Mouse (Mus musculus) heart, embryonic 15.5 days (tissue): ENCODE results near the gene Bckdha. TPM values are rescaled to one million over a fixed set of nuclear protein-coding genes. Genes with fewer than 3 reads are reported as not detected.

Experiments used
- ATAC-seq: fragments of 200-750 bp; cut with Nextera tagmentation; replicated peaks from 2 replicates; pipeline ENCODE4 v1.8.0; 2017; ENCODE audit warnings: low read depth, moderate TSS enrichment; ENCODE audit not compliant: insufficient number of reproducible peaks, insufficient read depth, low FRiP score
- H3K27ac ChIP-seq: fragments of 300-500 bp; sonication (generic); 2 replicates; pipeline ENCODE4 v1.5.1; 2015; ENCODE audit warnings: mild to moderate bottlenecking, inconsistent platforms
- H3K27me3 ChIP-seq: fragments of 300-500 bp; sonication (generic); 2 replicates; pipeline ENCODE4 v1.6.1; 2015; ENCODE audit warnings: inconsistent platforms
- H3K36me3 ChIP-seq: fragments of 300-500 bp; sonication (generic); 2 replicates; pipeline ENCODE4 v1.6.1; 2015; ENCODE audit warnings: mild to moderate bottlenecking, inconsistent platforms
- H3K4me1 ChIP-seq: fragments of 300-500 bp; sonication (generic); replicated peaks from 2 replicates; pipeline ENCODE4 v1.6.1; 2015; ENCODE audit warnings: inconsistent platforms
- H3K4me2 ChIP-seq: fragments of 300-500 bp; sonication (generic); 2 replicates; pipeline ENCODE4 v1.6.1; 2015; ENCODE audit warnings: inconsistent platforms, mild to moderate bottlenecking, moderate library complexity
- H3K4me3 ChIP-seq: fragments of 300-500 bp; sonication (generic); 2 replicates; pipeline ENCODE4 v1.5.1; 2015; ENCODE audit warnings: mild to moderate bottlenecking, inconsistent platforms
- H3K9ac ChIP-seq: fragments of 300-500 bp; sonication (generic); 2 replicates; pipeline ENCODE4 v1.6.1; 2015; ENCODE audit warnings: mild to moderate bottlenecking, inconsistent platforms
- H3K9me3 ChIP-seq: fragments of 300-500 bp; sonication (generic); replicated peaks from 2 replicates; pipeline ENCODE4 v1.6.1; 2016; ENCODE audit warnings: inconsistent platforms
- WGBS: fragments of 180-500 bp; shearing (Covaris S2); methylation state at CpG from one replicate; pipeline ENCODE4 v1.1.7; 2015; ENCODE audit warnings: mixed read lengths; 5-methylcytosine and 5-hydroxymethylcytosine counted together
- polyA plus RNA-seq: library from polyadenylated mRNA; unstranded; fragments of >200 nt; fragmentation: Nextera tagmentation; extraction: Ambion mirVana; gene quantifications from 2 replicates; pipeline ENCODE4 v1.2.1, GENCODE M21; 2015

Gene Bckdha
- polyA plus RNA-seq, 1 experiment from 2014 or later, result 58.5 TPM

GRCm38 (mm10) chr7:25680514-25681258, 21.9 kb upstream of the Bckdha start, which contains the start of gene B9d2:
Gene B9d2 (plus strand): TSS chr7:25680780.
- WGBS, result under 1% methylated on average over 46 of the region's 46 CpGs

GRCm38 (mm10) chr7:25679971-25680370, 21.2 kb upstream of the Bckdha start:
- no peaks in the 10 kb centered on the region for H3K9me3 ChIP-seq
- peak overlapping the region; percentile 90 for H3K4me3 ChIP-seq
- H3K4me1 ChIP-seq, result peaks cover 36% of the 10 kb centered on the region
- peak overlapping the region; percentile 66 for H3K4me2 ChIP-seq
- no peak for ATAC-seq
- H3K36me3 ChIP-seq, result no peaks in the 10 kb centered on the region
- H3K27ac ChIP-seq, result peak overlapping the region; percentile 96
- peaks cover 8% of the 10 kb centered on the region for H3K27me3 ChIP-seq
- peak overlapping the region; percentile 74 for H3K9ac ChIP-seq
- WGBS, result 4% methylated on average over 6 of the region's 6 CpGs

More at GRCm38 (mm10) chr7:25680514-25681258, 21.9 kb upstream of the Bckdha start, which contains the start of gene B9d2:
- H3K4me2 ChIP-seq, result peak within 1 kb of the TSS; percentile 66
- H3K4me1 ChIP-seq, result peaks cover 31% of the 10 kb centered on the region
- peak within 1 kb of the TSS; percentile 90 for H3K4me3 ChIP-seq
- H3K27me3 ChIP-seq, result peaks cover under 1% of the 10 kb centered on the region
- ATAC-seq, result peak; percentile 96
- H3K27ac ChIP-seq, result peak within 1 kb of the TSS; percentile 96
- no peaks in the 10 kb centered on the region for H3K36me3 ChIP-seq
- peak within 1 kb of the TSS; percentile 74 for H3K9ac ChIP-seq
- no peaks in the 10 kb centered on the region for H3K9me3 ChIP-seq

GRCm38 (mm10) chr7:25677013-25677412, 18.2 kb upstream of the Bckdha start:
- Histone ChIP-seq H3K9ac (no peak overlapping the region), H3K4me3 (no peak overlapping the region), H3K4me2 (no peak overlapping the region), H3K4me1 (peaks cover 38% of the 10 kb centered on the region), H3K36me3 (no peaks in the 10 kb centered on the region), H3K27ac (peak overlapping the region; percentile 44), H3K9me3 (no peaks in the 10 kb centered on the region), H3K27me3 (peaks cover 28% of the 10 kb centered on the region)
- WGBS, result 87% methylated on average over 7 of the region's 7 CpGs
- ATAC-seq, result no peak

- H3K4me3 ChIP-seq, result no peak overlapping the region
- no peaks in the 10 kb centered on the region for H3K9me3 ChIP-seq
- H3K4me2 ChIP-seq, result no peak overlapping the region
- peak overlapping the region; percentile 44 for H3K27ac ChIP-seq
- no peaks in the 10 kb centered on the region for H3K36me3 ChIP-seq
- 0 out of 2 replicates have a peak, but pooled peaks have one; percentile 6 for ATAC-seq
- no peak overlapping the region for H3K9ac ChIP-seq
- 37% methylated on average over 15 of the region's 15 CpGs for WGBS
- peaks cover 28% of the 10 kb centered on the region for H3K27me3 ChIP-seq
- peaks cover 33% of the 10 kb centered on the region for H3K4me1 ChIP-seq
Observed at GRCm38 (mm10) chr7:25676085-25676781, 17.5 kb upstream of the Bckdha start.

- Histone ChIP-seq H3K4me2 (peak overlapping the region; percentile 63; the same call in 1 of the 2 replicates), H3K27me3 (peaks cover 28% of the 10 kb centered on the region), H3K9me3 (no peaks in the 10 kb centered on the region), H3K4me1 (peaks cover 31% of the 10 kb centered on the region), H3K9ac (no peak overlapping the region), H3K36me3 (no peaks in the 10 kb centered on the region), H3K27ac (no peak overlapping the region), H3K4me3 (peak overlapping the region; percentile 42; the same call in 1 of the 2 replicates)
- WGBS, result 43% methylated on average over 6 of the region's 6 CpGs
- ATAC-seq, result no peak
Observed at GRCm38 (mm10) chr7:25675405-25675804, 16.6 kb upstream of the Bckdha start.

- no peak for ATAC-seq
- Histone ChIP-seq H3K27ac (no peak within 1 kb of the TSS), H3K27me3 (peaks cover 28% of the 10 kb centered on the region), H3K4me2 (peak within 1 kb of the TSS; percentile 63), H3K36me3 (no peaks in the 10 kb centered on the region), H3K4me3 (peak within 1 kb of the TSS; percentile 42), H3K9me3 (no peaks in the 10 kb centered on the region), H3K4me1 (peaks cover 25% of the 10 kb centered on the region), H3K9ac (peak within 1 kb of the TSS; percentile 39)
- 4% methylated on average over 29 of the region's 29 CpGs for WGBS
Observed at GRCm38 (mm10) chr7:25674719-25675300, 16.0 kb upstream of the Bckdha start, which contains the start of gene Tmem91. Gene Tmem91 (minus strand): TSS chr7:25675166.

- Histone ChIP-seq H3K27ac (no peak overlapping the region), H3K36me3 (no peaks in the 10 kb centered on the region), H3K4me1 (peaks cover 25% of the 10 kb centered on the region), H3K4me3 (peak overlapping the region; percentile 42; the same call in 1 of the 2 replicates), H3K9ac (no peak overlapping the region), H3K9me3 (no peaks in the 10 kb centered on the region), H3K4me2 (peak overlapping the region; percentile 63; the same call in 1 of the 2 replicates), H3K27me3 (peaks cover 28% of the 10 kb centered on the region)
- 28% methylated on average over 9 of the region's 9 CpGs for WGBS
- ATAC-seq, result no peak
Observed at GRCm38 (mm10) chr7:25674297-25674696, 15.5 kb upstream of the Bckdha start.

GRCm38 (mm10) chr7:25672442-25672841, 13.7 kb upstream of the Bckdha start:
- Histone ChIP-seq H3K4me2 (no peak overlapping the region), H3K27ac (no peak overlapping the region), H3K4me3 (no peak overlapping the region), H3K4me1 (peaks cover 25% of the 10 kb centered on the region), H3K27me3 (peaks cover 28% of the 10 kb centered on the region), H3K9me3 (no peaks in the 10 kb centered on the region), H3K9ac (no peak overlapping the region), H3K36me3 (peaks cover 12% of the 10 kb centered on the region; the same call in 1 of the 2 replicates)
- ATAC-seq, result no peak
- 51% methylated on average over 4 of the region's 4 CpGs for WGBS

- Histone ChIP-seq H3K27me3 (peaks cover 28% of the 10 kb centered on the region), H3K9ac (no peak overlapping the region), H3K36me3 (peaks cover 12% of the 10 kb centered on the region; the same call in 1 of the 2 replicates), H3K4me2 (no peak overlapping the region), H3K4me1 (peaks cover 21% of the 10 kb centered on the region), H3K9me3 (no peaks in the 10 kb centered on the region), H3K4me3 (no peak overlapping the region), H3K27ac (no peak overlapping the region)
- no peak for ATAC-seq
- WGBS, result 37% methylated on average over 2 of the region's 2 CpGs
Observed at GRCm38 (mm10) chr7:25671686-25672085, 12.9 kb upstream of the Bckdha start.

GRCm38 (mm10) chr7:25670096-25670495, 11.3 kb upstream of the Bckdha start:
- WGBS, result 83% methylated on average over 4 of the region's 4 CpGs
- Histone ChIP-seq H3K27ac (no peak overlapping the region), H3K4me2 (no peak overlapping the region), H3K9ac (no peak overlapping the region), H3K9me3 (no peaks in the 10 kb centered on the region), H3K27me3 (peaks cover 22% of the 10 kb centered on the region), H3K36me3 (peaks cover 22% of the 10 kb centered on the region), H3K4me1 (peaks cover 11% of the 10 kb centered on the region), H3K4me3 (no peak overlapping the region)
- ATAC-seq, result no peak

GRCm38 (mm10) chr7:25669631-25670030, 10.8 kb upstream of the Bckdha start:
- no peaks in the 10 kb centered on the region for H3K9me3 ChIP-seq
- no peak overlapping the region for H3K27ac ChIP-seq
- peaks cover 6% of the 10 kb centered on the region; the same call in 1 of the 2 replicates for H3K4me1 ChIP-seq
- H3K27me3 ChIP-seq, result peaks cover 17% of the 10 kb centered on the region
- WGBS, result 81% methylated on average over 9 of the region's 9 CpGs
- H3K36me3 ChIP-seq, result peaks cover 26% of the 10 kb centered on the region
- H3K9ac ChIP-seq, result no peak overlapping the region
- no peak for ATAC-seq
- H3K4me3 ChIP-seq, result no peak overlapping the region
- H3K4me2 ChIP-seq, result no peak overlapping the region
